Mouse (Mus musculus) stomach, postnatal 0 days (tissue): ENCODE results near the gene Nccrp1.

Experiments
- CTCF ChIP-seq: IDR thresholded peaks from 2 replicates; pipeline ENCODE4 v1.5.1; 2016; ENCODE audit warnings: antibody characterized with exemption, low read depth, mild to moderate bottlenecking, moderate library complexity
- EP300 ChIP-seq: optimal IDR thresholded peaks from 2 replicates; pipeline ENCODE3; 2016; ENCODE audit warnings: antibody characterized with exemption

- TF ChIP-seq CTCF (no peak), EP300 (no peak)
Observed at GRCm38 (mm10) chr7:28560856-28561255, 13.8 kb upstream of the Nccrp1 start.
